Mouse (Mus musculus) kidney, adult 18-20 months (tissue): ENCODE data around the gene Ankmy2.

Experiments
- DNase-seq: peaks from one replicate; pipeline ENCODE4 v3.0.0; 2021

Gene Ankmy2

DNA sequence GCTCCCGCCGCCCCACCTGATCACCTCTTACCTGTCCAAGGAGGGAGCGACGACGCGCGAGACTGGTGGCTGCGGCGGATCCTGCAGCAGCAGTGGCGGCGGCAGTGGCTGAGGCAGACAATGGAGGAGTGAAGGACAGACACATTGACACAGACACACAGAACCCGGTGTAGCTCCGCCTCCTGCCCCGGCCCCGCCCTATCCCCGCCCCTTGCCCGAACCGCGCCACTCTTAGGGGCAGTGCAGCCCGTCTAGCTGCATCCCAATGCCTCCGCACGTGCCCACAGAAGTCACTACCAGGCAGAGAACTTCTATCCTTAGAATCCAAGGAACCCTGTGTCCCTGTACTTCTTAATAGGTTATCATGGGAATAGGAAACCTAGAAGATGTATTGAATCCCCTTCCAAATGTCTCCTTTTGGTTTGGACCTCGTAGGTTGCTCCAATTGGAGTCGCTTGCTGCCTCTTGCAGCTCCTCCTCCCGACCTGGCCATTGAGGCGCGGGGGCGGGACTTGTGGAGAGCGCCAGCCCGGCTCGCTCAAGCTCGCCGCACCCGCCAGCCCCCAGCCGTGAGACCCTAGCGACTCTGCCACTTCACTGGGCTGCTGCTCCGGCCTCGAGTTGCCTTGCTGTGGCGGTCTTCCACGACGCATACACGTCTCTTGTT, at the start of gene Ankmy2:
Ankmy2 (plus strand) TSS at position 478 of the 667 bp plus-strand sequence.
- DNase-seq: peak; percentile 93

DNA sequence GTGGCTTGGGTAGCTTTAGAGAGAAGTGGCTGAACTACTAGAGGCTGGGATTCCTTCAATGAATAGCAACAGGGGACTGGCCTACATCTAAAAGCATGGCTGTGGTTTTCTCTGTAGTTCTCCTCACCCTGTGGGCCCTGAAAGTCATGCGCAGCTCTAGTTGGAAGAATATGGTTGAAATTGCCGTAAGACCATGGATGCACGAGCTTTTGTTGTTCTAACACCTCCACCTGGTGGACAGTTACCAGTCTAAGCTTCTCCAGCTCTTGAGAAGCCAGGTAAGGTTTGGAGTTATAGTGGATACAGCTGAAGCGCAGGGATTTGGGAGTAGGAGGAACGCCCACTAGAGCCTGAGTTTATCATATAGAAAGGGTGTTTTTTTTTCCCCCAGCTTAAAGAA, 48.5 kb upstream of the Ankmy2 start:
- no peak for DNase-seq

DNA sequence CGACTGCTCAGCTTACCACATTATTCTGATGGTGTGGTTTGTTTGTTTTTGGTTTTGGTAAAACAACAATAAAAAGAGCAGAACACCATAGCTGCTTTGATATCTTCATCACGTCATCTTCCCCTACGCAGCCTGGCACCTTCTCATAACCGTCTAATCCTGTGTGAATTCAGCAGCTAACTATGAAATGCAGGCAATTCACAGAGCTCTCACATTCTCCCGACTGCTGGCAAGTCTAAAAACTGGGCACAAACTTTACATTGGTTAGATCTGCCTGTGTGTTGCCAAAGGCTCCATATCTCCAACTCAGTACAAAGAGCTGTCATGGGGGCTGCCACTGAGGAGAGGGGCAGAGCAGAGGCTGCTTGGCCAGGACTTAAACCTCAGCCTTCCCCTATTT, 46.5 kb upstream of the Ankmy2 start:
- DNase-seq: no peak

DNA sequence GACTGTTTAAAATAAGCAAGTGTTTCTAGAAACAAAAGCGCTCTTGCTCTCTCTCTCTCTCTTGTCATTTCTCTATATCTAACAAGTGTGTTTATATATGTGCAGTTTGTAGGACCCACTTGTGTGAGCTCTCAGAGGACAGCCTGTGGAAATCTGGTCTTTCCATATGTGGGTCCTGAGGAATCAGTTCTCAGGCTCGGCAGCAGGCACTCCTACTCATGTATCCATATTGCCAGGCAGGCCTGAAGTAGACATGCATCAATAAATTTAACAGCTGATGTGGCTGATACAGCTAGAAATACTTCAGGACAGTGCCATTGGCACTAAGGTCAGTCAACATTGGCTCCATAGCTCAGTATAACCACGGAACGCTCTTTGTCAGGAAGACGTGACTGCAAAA, 45.8 kb upstream of the Ankmy2 start:
- no peak for DNase-seq

DNA sequence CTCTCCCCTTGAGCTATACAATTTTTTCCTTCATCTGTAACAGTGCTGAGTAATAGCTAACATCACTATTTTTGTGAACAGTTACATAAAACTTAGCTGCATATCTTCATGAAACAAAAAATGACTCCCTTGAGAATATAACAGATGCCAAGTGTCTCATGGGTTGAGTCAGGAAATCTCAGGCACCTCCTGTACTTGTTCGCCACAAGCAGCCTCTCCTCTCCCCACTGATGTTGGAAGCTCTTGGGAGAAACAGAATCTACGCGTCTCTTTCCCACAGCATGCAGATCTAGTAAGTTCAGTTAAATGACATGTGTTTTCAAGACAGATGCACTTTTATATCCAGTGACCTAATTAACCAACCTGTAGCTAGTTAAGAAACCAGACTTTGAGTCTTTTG, 44.8 kb upstream of the Ankmy2 start:
- no peak for DNase-seq

DNA sequence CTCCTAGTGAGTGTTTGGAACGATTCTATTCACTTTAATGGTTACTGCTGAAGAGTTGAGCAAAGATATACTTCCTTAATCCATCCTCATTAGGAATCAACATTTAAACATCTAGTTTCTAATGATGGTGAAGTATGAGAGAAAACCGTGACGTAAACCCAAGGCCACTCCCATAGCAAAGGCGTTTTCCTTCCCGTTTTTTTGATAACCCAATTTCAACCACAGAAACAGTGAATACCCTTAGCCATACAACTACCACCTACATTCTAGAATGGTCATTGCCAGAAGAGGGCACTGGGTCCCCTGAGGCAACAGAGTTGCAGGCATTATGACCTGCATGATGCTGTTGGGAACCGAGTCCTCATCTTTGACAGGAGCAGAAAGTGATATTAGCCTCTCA, 39.8 kb upstream of the Ankmy2 start:
- DNase-seq: no peak

DNA sequence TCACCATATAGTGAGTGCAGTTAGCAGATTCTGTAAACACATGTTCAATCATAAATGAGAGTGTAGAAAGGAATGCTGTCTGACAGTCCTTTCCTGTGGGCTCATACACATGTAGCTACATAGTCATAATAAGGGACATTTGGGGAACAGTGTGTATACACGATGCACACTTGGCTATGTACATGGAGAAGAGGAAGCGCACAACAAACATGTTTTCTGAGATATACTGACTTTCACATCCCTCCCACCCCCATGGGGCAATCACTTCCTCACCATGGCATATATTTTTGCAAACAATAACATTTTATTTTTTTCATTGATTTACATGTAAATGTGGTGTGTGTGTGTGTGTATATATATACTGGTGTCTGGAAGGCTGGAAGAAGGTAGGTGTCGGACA, 37.7 kb upstream of the Ankmy2 start:
- no peak for DNase-seq

DNA sequence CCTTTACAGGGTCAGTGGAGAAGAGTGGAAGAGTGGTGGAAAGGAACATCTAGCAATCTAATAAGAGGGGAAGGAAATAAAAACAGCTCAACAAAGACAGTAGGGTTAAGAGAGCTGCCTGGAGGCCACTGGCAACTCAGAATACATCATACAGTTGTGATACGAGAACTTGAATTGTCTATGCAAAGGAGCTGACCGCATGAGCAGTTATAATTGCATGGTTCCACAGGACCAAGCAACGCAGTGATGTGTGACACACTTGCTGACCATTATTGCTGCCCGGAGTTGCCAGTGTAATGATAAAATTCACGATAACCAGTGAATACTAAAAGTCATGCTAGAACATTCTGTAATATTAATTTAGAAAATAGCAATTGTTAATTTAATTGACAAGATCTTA, 30.9 kb upstream of the Ankmy2 start:
- peak; percentile 8 for DNase-seq

DNA sequence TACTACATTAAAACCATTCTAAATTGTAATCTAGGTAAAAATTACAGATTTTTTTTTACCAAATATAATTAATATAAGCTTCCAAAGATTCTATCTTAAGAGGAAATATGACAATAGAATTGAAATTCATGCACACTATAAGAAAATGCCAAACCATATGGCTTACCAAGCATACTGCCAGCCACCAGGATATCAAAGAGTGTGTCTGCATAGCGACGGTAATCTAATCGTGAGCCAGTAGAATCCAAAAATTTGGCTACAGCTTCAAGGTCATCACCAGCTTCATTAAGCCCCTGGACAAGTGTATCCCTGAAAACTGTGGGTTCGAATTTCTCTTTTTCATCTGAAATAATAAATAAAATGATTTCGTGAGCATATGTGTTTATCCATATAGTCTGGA, 27.1 kb upstream of the Ankmy2 start:
- DNase-seq: no peak

DNA sequence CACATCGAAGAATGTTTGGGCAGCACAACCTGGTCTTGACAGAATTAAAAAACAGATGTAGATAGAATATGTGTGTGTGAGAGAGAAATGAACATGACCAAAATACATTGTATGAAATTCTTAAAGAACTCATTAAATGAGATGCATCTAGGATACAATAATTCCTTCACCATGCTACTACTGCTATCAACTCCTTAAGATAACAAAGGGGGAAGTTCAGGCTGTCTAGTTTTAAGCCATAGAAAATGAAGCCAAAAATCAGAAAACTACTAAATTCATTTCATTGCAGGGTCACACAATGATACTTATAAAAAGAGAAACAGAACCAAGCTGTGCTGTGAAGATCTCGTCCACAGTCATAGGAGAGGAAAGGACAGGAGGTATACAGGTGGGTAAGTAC, 24.7 kb upstream of the Ankmy2 start:
- no peak for DNase-seq

DNA sequence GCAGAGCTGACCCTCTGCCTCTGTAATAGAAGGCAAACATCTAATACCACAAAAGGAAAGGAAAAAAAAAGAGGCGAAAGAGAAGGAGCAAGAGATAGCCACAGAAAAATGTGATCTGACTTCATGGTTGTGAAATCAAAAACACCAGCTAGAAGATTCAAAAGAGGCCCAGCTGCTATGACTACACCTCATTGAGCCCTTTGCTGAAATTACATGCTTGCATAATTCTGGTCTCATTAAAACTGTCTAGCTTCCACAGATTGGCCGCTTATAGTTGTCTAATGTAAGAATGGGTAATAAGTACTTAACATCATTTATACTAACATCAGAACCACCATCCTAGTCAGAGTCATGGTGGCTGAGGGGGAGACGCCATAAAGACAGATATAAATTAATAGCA, 24.2 kb upstream of the Ankmy2 start:
- DNase-seq: no peak

DNA sequence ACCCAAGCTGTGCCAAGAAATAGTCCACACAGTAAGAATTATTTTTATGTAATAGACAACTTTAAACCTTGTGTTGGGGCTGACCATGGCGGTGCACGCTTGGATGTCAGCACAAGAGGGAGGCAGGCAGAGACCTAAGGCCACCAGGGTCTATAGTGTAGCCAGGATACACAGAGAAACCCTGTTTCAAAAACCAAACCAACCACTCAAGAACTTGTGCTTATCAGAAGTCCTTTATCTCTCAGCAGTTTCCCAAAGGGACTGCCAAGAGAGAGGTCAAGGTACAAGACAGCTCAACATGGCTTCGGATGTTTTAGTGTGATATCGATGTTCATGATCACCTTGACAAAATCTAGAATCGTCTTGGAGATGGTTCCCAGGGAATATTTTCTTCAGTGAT, 23.4 kb upstream of the Ankmy2 start:
- DNase-seq: no peak

DNA sequence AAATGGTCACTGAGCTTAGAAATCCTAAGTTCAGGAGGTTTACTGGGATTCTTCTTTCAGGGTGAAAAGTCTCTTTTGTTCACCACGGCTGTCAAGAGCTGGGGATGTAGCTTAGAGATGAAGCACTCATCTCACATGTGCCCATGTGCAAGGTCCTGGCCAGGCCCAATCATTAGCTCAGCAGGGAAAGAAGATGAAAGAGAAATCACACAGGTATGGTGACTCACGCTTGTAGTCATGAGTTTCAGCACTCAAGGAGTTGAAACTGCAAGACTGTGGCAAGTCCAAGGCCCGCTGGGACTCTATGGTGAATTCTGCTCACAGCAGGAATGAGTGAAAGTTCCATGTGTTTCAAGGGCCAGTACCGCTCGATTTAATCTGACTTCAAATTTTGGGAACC, 22.8 kb upstream of the Ankmy2 start:
- no peak for DNase-seq

DNA sequence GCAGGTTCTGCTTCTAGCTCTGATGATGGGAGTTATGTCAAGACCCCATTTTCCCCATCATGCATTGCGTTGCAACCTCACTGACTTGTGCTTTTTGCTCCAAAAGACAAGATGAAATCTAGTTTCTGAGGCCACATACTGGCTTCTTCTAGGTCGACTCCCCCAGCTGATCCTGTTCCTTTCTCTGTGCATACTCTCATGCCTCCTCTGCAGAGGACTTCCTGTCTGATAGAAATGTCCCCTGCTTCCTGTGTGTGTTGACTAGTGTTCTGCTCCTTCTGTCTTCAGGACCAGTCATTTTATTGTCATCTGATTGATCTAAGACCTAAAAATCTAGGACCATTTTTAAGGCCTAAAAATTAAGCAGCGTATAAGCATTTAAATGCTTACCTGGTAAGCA, 21.5 kb upstream of the Ankmy2 start:
- no peak for DNase-seq

DNA sequence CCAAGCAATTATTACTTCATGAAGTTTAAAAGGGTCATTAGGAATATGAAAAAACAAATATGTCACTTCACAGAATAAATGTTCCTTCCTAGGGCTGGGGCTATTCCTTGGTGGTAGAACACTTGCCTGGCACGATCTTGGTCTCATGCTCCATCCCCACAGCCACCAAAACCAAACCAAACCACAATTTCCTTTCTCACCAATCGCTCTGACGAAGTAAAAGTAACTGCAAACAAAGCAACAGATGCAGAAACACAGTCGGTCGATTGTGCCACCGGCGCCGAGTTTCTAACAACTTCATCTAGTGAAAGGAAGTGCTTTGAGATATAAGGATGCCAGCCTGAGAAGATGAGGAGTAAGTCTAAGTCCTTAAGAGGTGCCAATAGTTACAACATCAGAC, 20.6 kb upstream of the Ankmy2 start:
- DNase-seq: no peak

DNA sequence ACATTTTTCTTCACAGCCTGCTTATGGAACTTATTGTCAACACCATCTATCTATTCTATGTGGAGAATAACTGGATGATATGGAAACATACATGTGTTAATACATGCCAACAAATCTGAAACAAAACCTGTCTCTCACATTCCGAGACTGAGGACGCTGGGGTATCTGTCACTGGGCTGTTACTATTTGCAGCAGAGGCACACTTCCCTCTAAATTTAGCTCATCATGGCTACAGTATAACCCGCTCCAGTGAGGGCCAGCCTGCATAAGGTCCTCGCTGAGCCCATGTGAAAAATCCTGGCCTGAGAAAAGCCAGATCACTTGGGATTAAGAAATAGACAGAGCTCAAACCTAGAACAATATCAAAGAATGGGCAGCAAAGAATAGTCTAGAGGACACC, 19.7 kb upstream of the Ankmy2 start:
- DNase-seq: no peak

DNA sequence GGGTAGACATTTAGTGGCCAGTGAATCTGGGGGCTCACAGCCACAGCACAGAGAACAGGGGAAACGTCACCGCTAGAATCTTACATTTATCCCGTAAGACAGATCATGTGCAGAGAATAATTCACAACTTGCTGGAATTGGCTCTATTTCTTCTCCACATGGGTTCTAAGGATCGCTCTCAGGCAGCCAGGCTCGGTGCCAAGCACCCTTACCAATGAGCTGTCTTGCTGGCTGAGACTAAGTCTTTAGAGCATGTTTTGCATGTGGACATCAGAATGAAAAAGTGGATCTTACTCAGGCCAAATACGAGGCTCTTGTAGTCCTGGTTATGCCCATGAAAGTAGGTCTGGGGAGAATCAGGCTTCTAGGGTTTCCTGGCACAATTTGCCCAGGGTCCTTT, 16.5 kb upstream of the Ankmy2 start:
- DNase-seq: no peak

DNA sequence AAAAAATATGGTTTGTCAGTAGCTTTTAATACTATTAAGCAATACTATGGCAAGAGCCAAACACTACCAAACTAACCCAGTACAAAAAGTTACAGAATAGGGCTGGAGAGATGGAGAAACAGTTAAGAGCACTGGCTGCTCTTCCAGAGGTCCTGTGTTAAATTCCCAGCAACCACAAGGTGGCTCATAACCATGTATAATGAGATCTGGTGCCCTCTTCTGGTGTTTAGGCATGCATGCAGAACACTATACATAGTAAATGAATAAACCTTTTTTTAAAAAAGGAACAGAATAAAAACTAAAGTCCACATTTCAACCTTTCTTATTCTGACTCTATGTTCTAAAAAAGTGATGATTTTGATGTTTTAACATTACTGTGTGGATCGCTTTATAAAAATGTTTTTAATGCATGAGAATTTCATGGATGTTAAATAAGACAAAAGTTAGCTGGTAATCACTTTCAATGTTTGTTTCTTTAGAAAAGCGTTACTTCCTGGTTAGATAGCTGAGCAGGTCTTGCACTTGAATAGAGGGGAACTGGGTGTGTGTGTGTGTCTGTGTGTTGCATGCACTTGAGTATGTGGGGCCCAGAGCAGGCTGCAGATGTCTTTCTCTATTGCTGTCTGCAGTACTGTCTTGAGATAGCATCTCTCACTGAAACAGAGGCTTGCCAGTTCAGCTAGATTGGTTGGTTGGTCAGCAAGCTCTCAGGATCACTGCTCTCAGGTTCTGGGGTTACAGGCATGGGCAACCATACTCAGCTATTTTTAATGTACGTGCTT, 10.5 kb upstream of the Ankmy2 start:
- DNase-seq: no peak

DNA sequence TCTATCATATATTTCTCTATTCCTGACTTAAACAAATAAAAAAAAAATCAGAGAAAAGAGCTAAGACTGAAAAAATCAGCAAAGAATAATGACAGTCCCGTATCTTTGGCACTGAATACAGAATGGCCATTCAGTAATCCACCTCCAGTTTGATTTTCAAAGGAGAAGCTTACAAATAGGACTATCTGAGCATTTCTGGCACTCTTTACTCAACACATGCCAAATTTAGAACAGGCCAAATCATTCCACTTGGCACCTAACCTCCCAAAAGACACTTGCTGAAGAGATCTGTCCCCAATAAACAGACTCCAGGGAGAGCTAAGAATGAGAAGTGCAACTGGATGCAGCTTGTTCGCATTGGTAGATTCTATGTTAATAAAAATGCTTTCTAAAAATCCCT, 6.6 kb upstream of the Ankmy2 start:
- DNase-seq: no peak

DNA sequence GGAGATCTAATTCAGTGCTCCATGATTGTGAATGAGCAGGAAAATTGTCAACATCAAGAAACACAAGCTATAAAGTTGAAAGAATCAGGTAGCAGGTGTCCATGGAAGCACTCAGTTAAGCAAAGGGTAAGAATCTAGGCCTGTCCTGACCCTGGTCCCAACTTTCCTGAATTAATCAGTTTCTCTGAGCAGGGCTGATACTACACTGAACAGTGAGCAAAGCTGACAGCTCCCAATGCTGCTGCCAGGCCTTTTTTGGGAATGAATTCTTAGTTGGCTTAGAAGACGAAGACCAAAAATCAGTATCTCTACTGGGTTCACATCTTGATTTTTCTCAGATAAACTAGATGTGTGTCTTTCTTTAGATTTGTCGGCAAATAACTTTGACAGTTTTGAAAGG, 6.2 kb upstream of the Ankmy2 start:
- DNase-seq: no peak

DNA sequence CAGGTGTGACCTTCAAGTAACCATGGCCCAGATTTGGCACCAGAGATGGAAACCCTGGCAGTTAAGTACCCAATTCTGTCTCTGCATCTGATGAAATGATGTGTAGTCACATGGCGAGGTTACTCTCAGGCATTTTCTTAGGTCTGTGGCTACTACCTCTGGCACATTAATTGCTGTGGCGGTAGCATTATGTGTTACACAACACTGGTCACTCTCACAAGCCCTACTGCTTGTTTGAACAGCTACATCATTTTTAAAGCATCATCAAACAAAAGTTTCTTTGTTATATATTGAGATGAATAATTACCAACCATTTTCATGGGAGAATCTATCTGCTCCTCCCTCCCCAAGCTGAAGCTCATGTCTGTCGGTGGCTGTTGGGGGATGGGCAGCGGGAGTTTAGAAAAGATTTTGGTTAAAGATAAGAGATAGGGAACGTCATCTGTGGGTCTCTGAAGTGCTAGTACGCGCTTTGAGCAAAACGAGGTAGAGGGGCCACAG, 1.7 kb upstream of the Ankmy2 start:
- DNase-seq: peak; percentile 5

DNA sequence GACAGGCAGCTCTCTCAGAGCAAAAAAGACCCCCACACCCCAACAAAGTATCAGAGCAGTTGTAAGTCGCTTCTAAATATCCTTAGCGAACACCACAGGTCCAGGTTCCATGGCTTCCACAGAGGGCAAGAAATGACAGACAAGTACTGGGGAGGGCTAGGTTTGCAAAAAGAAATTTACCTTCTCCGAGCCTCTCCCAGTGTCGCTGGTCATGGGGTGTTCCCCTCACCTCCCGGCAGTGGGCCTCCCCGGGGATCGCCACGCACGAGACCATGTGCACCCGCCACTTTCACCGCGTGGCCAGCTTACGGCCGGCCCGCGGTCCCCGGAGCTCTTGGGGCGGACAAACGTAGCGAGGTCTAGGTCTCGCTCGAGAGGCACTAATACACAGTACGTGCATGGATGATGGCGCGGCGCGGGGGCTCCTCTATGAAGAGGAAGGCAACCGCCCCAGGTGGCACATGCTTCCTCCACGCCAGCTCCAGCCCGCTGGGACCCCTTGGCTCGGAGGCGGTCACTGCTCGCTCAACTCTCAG, 745 bp upstream of the Ankmy2 start:
- DNase-seq: no peak

DNA sequence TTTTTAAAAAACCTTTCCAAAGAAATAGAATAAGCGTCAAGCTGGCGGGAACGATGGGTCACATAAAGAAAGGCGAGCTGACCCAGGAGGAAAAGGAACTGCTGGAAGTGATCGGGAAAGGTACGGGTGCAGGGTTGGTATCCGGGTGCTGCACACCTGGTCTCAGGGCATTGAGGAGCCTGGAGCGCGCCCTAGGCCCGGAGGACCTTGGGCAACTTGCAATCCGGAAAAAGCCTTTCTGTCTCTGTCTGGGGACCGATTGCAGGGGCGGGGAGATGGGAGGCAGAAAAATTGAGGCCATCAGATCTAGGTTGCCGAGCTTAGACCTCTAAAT, 357 bp downstream of the Ankmy2 start:
- DNase-seq: no peak

DNA sequence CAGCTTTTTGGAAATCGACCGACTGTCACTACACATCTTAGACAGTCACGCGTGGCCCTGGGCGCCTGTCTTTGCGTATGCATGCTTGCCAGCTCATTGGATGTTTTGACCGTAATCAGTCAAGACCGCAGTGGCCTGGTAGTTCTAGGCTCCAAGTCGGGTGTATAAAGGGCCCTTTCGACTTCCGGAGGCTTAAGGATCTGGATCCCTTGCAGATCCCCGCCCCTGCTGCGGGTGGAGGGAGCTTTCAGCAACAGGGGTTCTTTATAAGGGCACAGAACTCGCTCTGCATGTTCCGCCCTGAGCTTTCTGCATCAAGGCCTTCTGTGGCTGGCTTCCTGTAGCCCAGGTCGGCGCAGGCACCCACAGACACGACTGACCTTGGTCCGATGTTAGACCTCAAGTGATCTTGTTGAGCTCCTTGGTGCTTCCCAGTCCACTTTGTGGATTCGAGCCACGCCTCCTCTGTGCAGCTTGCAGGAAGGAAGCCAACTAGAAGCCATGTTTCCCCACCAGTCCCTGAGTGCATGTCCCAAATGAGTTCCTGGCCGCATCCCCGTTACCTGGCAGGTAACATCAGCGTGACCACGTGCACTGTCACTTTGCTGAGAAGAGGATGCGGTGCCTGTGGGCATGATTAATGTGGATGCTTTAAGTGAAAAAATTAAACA, 859 bp downstream of the Ankmy2 start, which contains the start of gene Bzw2:
Bzw2 (minus strand) TSS at position 443 of the 671 bp plus-strand sequence.
- DNase-seq: peak; percentile 82
